Mouse (Mus musculus): ENCODE measurements around the gene Pp2d1.

Pp2d1 gene

DNA sequence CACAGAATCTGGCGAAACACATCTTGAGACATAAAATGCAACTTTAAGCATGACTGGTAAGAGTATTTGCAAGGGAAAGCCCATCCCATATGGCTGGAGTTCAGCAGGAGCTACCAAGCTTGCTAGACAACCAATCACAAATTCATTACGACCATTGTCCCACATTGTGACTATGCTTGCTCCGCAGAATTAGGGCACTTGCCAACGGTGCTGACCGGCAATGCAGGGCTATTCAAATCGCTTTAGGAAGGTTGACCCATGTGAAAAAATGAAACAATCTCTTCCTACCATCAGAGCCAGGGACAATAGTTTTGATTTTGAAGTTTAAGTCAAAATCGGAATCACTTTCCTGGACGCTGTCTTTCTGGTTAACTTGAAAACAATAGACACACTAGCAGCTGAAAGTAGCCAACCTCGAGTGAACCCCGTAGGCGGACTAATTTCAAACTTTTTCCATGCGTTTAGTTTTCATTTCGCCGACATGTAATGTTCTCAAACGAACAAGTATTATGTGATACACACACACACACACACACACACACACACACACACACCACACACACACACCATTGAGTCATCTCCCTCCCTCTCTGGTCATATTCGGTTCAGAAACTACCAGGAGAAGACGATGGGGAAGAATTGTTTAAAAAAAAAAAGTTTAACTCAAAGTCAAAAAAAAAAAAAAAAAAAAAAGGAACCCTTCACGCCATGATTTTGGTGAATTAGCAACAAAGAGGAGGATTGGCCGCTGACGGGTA is 27.1 kb upstream of the Pp2d1 start, which contains the start of gene Kat2b:
TSS of gene Kat2b (plus strand) at position 701 of the 758 bp plus-strand sequence.
- DNase-seq (ENCODE audit: low read depth, low spot score), result no peak

DNA sequence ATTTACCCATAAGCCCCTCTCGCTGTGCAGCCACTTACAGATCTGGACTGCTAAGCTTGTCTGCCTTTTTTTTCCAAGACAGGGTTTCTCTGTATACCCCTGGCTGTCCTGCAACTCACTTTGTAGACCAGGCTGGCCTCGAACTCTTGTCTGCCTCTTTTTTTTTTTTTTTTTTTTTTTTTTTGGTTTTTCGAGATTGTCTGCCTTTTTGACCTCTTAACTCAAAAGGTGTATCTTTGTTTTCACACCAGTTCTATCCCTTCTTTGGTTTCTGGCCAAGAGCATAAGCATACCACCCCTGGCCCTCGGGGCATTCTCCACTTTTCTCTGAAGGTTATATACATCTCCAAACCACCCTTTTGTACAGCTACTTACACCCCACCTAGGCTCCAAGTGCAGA is 25.6 kb upstream of the Pp2d1 start:
- DNase-seq (ENCODE audit: low read depth, low spot score), result no peak

DNA sequence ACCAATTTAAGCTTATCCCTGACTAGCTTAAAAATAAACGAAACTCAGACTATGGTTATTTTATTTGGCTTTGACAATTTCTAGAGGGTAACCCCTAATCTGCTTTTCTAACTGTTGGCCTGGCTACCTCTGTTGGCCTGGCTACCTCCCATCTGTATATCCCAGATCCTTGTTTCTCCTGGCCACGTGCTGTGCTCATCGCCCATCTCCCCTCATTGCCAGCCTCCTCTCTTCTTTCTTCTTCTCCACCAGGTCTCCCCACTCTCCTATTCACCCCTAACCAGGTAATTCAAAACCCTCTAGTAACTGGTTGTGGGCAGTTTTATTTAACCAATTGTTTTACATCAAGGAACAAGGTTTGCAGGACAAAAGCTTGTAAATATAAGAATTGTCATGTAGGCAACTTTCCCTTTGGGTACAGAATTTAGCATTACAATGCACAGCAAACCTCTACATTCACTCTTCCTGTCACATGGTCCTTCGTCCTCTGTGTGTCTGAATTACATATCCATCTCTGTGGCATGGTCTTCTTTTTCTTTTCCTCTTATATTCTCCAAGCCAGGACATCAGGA is 22.3 kb upstream of the Pp2d1 start:
- DNase-seq (ENCODE audit: low read depth, low spot score), result no peak

GRCm38 (mm10) chr17:53559646-53560045 is 20.4 kb upstream of the Pp2d1 start:
- DNase-seq (ENCODE audit: low read depth, low spot score), result no peak

- DNase-seq (ENCODE audit: low read depth, low spot score), result no peak
These were observed 18.2 kb upstream of the Pp2d1 start for GRCm38 (mm10) chr17:53557443-53557842.

DNA sequence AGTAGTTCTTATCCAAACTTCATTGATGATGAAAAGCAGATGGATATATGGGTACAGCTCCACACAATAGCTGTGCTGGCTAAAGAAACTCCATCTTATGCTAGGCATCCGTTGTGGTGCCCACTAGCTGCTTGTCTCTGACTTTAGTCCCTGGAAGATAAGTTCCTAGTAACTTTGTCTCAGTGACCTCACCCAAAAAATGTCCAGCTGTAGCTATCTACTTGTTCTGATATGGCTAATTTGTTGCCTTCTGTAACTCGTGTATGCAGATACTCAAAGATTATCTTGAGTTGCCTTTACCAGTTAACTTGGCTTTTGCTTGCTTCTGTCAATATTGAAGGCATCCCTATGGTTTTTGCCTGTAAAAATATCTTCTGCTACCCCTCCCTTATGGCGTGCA is 15.6 kb upstream of the Pp2d1 start:
- peak; percentile 44 for DNase-seq (ENCODE audit: low read depth, low spot score)

GRCm38 (mm10) chr17:53554088-53554487 is 14.8 kb upstream of the Pp2d1 start:
- no peak for DNase-seq (ENCODE audit: low read depth, low spot score)

GRCm38 (mm10) chr17:53551306-53552299 is 12.4 kb upstream of the Pp2d1 start:
- no peak for DNase-seq (ENCODE audit: low read depth, low spot score)

GRCm38 (mm10) chr17:53543591-53544324 is 4.5 kb upstream of the Pp2d1 start:
- no peak for DNase-seq (ENCODE audit: low read depth, low spot score)

DNA sequence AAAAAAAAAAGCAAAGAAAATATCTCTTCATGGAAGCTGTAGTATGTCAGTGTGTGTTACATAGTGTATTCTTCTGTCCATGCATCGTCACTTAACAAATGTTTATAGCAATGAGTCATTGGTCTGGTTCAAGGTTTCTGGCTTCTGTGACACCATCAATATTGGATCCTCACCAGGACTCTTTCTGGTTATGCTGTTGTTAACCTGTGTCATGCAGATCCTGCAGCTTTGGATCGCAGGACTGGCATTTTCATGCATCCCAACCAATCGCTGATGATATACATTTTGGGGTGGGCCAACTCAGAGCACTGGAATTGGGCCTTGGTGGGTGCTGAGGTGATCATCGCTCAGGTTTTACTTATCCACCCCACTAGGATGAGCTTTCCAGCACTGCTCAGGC is 3.3 kb upstream of the Pp2d1 start:
- no peak for DNase-seq (ENCODE audit: low read depth, low spot score)

- no peak for DNase-seq (ENCODE audit: low read depth, low spot score)
These were observed 6.8 kb downstream of the Pp2d1 start for GRCm38 (mm10) chr17:53532425-53532824.

DNA sequence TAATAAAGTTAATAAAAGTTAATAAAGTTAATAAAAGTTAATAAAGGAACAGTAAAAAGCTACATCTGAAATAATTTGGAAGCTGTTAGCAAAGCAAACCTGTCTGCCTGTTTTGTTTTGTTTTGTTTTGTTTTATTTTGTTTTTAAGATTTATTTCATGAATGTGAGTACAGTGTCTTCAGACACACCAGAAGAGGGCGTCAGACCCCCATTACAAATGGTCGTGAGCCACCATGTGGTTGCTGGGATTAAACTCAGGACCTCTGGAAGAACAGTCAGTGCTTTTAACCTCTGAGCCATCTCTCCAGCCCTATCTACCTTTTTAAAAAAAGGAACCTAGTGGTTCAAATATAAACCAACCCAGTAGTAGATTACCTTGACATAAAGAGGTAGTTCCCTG is 8.1 kb downstream of the Pp2d1 start:
- no peak for DNase-seq (ENCODE audit: low read depth, low spot score)

GRCm38 (mm10) chr17:53528034-53528433 is 11.2 kb downstream of the Pp2d1 start:
- no peak for DNase-seq (ENCODE audit: low read depth, low spot score)

DNA sequence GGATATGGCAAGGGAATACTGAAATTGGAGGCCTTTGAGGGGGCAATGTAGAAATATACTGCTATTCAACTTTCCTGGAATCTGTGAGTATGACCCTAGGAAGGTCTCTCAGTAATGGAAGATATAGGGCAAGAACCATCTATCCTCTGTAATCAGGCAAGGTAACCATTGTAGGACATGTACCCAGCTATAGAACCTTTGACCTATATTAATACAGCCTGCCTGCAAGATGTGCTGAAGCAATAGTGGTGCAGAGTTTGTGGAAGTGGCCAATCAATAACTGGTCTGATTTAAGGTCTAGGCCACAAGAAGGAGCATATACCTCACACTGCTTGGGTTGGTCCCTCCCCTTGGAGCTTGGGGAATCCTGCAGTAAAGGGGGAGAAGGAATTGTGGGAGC is 18.7 kb downstream of the Pp2d1 start:
- no peak for DNase-seq (ENCODE audit: low read depth, low spot score)

GRCm38 (mm10) chr17:53519364-53519763 is 19.9 kb downstream of the Pp2d1 start:
- DNase-seq (ENCODE audit: low read depth, low spot score), result no peak

DNA sequence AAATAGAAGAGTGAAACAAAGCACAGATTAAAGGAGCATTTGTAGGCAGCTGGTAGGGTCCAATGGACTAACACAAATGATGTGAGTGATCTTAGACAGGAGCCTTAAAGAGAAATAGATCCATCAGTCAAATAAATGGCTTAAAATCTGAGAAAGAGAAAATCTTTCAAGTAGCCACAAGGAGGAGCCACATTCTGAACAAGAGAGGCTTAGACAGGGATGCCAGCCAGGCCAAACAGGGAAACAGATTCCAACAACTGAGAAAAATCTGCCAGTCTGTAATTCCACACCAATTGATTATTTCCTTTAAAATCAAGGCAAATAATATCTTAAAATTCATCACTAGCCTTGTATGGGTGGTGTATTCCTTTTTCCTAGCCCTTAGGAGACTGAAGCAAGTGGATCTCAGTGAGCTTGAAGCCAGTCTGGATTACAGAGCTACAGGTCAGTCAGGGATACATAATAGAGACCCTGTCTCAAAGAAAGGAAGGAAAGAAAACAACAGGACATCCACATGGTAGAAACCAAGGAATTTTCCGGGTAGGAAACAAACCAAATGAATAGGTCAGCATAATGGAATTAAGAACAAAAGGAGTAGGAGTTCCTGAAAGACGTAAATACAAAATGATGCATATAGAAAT is 26.8 kb downstream of the Pp2d1 start:
- DNase-seq (ENCODE audit: low read depth, low spot score), result no peak

GRCm38 (mm10) chr17:53502966-53503365 is 36.3 kb downstream of the Pp2d1 start:
- DNase-seq (ENCODE audit: low read depth, low spot score), result no peak

- DNase-seq (ENCODE audit: low read depth, low spot score), result no peak
These were observed 50.3 kb downstream of the Pp2d1 start for GRCm38 (mm10) chr17:53489007-53489378.

- no peak for DNase-seq (ENCODE audit: low read depth, low spot score)
These were observed 50.8 kb downstream of the Pp2d1 start for GRCm38 (mm10) chr17:53488291-53489006.

DNA sequence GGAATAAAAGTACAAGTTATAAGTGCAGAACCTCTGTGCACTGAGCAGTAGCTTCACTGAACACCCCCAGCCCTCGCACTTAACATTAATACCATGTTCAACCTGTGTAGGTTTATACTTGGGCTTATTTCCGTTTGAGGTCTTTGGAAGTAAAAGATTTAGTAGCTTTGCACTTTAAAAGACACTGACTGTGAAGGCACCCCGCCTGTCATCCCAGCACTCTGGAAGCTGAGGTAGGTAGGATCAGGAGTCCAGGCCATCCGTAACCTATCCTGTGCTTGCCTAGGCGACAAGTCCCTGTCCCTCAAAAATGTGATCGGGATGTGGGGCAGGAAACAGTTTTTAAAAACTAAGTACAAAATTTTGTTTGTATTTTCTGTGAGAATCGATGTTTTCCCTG is 58.8 kb downstream of the Pp2d1 start:
- DNase-seq (ENCODE audit: low read depth, low spot score), result no peak
